Comparison of ENCODE assay signal across 8 mouse cellular contexts in the genomic region with DNA sequence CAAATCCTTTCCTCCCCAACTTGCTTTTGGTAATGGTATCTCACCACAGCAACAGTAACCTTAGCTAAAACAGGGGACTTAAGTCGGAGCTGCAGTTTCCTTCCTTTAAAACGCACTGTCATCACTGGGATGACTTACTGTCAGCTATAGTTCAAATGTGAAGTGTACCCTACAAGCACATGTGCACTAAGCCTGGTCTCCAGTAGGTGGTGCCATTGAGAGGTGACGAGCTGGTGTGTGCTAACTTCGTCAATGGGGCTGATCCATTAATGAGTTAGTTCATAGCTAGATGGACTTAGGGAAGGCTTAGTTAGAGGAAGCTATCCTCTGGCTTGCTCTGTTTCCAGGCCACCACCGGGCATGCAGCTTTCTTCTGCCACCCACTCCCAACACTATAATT. TPM values are rescaled to one million over a fixed set of nuclear protein-coding genes. Genes with fewer than 3 reads are reported as not detected.
DNase-seq lines count a peak whose midpoint lies in the region; ATAC-seq and TF ChIP-seq lines count a peak whose summit lies in the region.

No protein-coding gene starts in this region.

- no peak for TF ChIP-seq EP300 in MEL (IDR thresholded peaks at IDR 0.05; ENCODE audit: low read depth in 1 of 2, low read length in 2 of 2)

- H3K4me1 ChIP-seq in MEL (ENCODE audit: control insufficient read depth in 1 of 2, insufficient read depth in 2 of 2, low read length in 2 of 2) = peaks cover 3% of the 10 kb centered on the region in 2 experiments; a peak in 2 of 4 replicates
- H3K4me1 ChIP-seq in liver, embryonic 16.5 days (ENCODE audit: control insufficient read depth, low read depth, low read length) = peaks cover 2% of the 10 kb centered on the region; the same call in 1 of the 2 replicates

- H3K4me2 ChIP-seq in liver, embryonic 16.5 days (ENCODE audit: low read depth, low read length) = no peak overlapping the region

- no peak for TF ChIP-seq POLR2A in MEL (IDR thresholded peaks at IDR 0.05; ENCODE audit: control insufficient read depth in 1 of 2, insufficient read depth in 1 of 2, low read depth in 1 of 2, low read length in 2 of 2, poor library complexity in 1 of 2)

- no peaks in the 10 kb centered on the region for H3K36me3 ChIP-seq in C2C12 (ENCODE audit: control insufficient read depth, insufficient read depth)
- H3K36me3 ChIP-seq in MEL (ENCODE audit: control insufficient read depth in 1 of 2, insufficient read depth in 2 of 2, low read length in 2 of 2) = no peaks in the 10 kb centered on the region
- no peaks in the 10 kb centered on the region for H3K36me3 ChIP-seq in liver, embryonic 16.5 days (ENCODE audit: control insufficient read depth, insufficient read depth)

- DNase-seq in MEL (ENCODE audit: low read depth, low spot score) = peak; percentile 84
- peak; percentile 84 for DNase-seq in cerebellum, adult 8-10 months
- peak; percentile 75 for DNase-seq in kidney, postnatal 14 days
- peak; percentile 91 for DNase-seq in retina, embryonic 14.5 days (ENCODE audit: low spot score)

- peak; percentile 33; the same call in 1 of the 2 replicates for ATAC-seq in frontal cortex, adult (ENCODE audit: low TSS enrichment)
- ATAC-seq in liver, embryonic 16.5 days (ENCODE audit: low read depth) = 0 out of 2 replicates have a peak, but pooled peaks have one; percentile 35
- ATAC-seq in erythroblast, adult 5-6 weeks (replicated peaks; ENCODE audit: low FRiP score, poor library complexity, severe bottlenecking) = no peak

- WGBS in liver, embryonic 16.5 days (ENCODE audit: insufficient replicate concordance) = 4% methylated on average over 5 of the region's 5 CpGs

- no peaks in the 10 kb centered on the region for H3K9me3 ChIP-seq in MEL (replicated peaks; ENCODE audit: insufficient read depth, low read length)
- H3K9me3 ChIP-seq in liver, embryonic 16.5 days (replicated peaks; ENCODE audit: control insufficient read depth, low read length) = no peaks in the 10 kb centered on the region

- no peak overlapping the region for H3ac ChIP-seq in C2C12 (ENCODE audit: control insufficient read depth, insufficient read length, low read depth)

- peak; percentile 65 for TF ChIP-seq RAD21 in MEL (IDR thresholded peaks at IDR 0.05; ENCODE audit: low read depth, low read length)

- H3K79me3 ChIP-seq in C2C12 (ENCODE audit: low read depth) = no peaks in the 10 kb centered on the region

- no peak overlapping the region for H3K27ac ChIP-seq in MEL (ENCODE audit: control insufficient read depth, low read depth, low read length)
- H3K27ac ChIP-seq in liver, embryonic 16.5 days (ENCODE audit: low read length) = no peak overlapping the region

- H3K27me3 ChIP-seq in C2C12 (ENCODE audit: control insufficient read depth, insufficient read depth, insufficient read length) (no peaks in the 10 kb centered on the region), MEL (ENCODE audit: control insufficient read depth in 1 of 2, insufficient read depth in 2 of 2, low read length in 2 of 2) (no peaks in the 10 kb centered on the region)
- H3K27me3 ChIP-seq in liver, embryonic 16.5 days (ENCODE audit: control insufficient read depth, insufficient read depth, low read depth, low read length) = peaks cover 28% of the 10 kb centered on the region

- TF ChIP-seq CTCF in C2C12 (IDR thresholded peaks at IDR 0.05; ENCODE audit: control insufficient read depth, insufficient read depth, insufficient read length) (peak; percentile 81), MEL (IDR thresholded peaks at IDR 0.05 in 2 of 3, conservative IDR thresholded peaks at IDR 0.05 in 1 of 3; ENCODE audit: control insufficient read depth in 1 of 3, insufficient read depth in 1 of 3, low read depth in 2 of 3, low read length in 3 of 3, poor library complexity in 1 of 3, severe bottlenecking in 1 of 3) (peak; percentile 83 to 95 (median 83))

- H3K4me3 ChIP-seq in C2C12 (ENCODE audit: insufficient read depth, poor library complexity, severe bottlenecking) = no peak overlapping the region
- H3K4me3 ChIP-seq in MEL (ENCODE audit: control insufficient read depth in 1 of 2, insufficient read depth in 1 of 2, low read depth in 2 of 2, low read length in 2 of 2) = no peak overlapping the region
- H3K4me3 ChIP-seq in liver, embryonic 16.5 days (ENCODE audit: low read depth, low read length) = no peak overlapping the region

- no peaks in the 10 kb centered on the region for H3K79me2 ChIP-seq in C2C12 (ENCODE audit: control insufficient read depth, insufficient read depth)
- H3K79me2 ChIP-seq in MEL (ENCODE audit: control insufficient read depth, insufficient read depth, low read length, poor library complexity) = no peaks in the 10 kb centered on the region

- H3K9ac ChIP-seq in MEL (ENCODE audit: control insufficient read depth, low read depth, low read length, poor library complexity, severe bottlenecking) = no peak overlapping the region
- no peak overlapping the region for H3K9ac ChIP-seq in liver, embryonic 16.5 days (ENCODE audit: low read depth, low read length)

TF ChIP-seq in C2C12, 6 proteins besides CTCF, POLR2A, EP300 and RAD21:
- TF ChIP-seq MYOD1 (IDR thresholded peaks at IDR 0.05; ENCODE audit: control insufficient read depth, insufficient read length, low read depth) = no peak
- no peak for TF ChIP-seq USF1 (IDR thresholded peaks at IDR 0.05; ENCODE audit: low read depth)
- no peak for TF ChIP-seq MAX (IDR thresholded peaks at IDR 0.05)
- no peak for TF ChIP-seq CEBPB (IDR thresholded peaks at IDR 0.05; ENCODE audit: low read depth)
- TF ChIP-seq MYOG (IDR thresholded peaks at IDR 0.05; ENCODE audit: control insufficient read depth, extremely low read depth, insufficient read length) = no peak
- no peak for TF ChIP-seq FOSL1 (IDR thresholded peaks at IDR 0.05; ENCODE audit: insufficient read depth, low read length, poor library complexity, severe bottlenecking)

TF ChIP-seq in MEL, 35 proteins besides CTCF, POLR2A, EP300 and RAD21:
- TF ChIP-seq MYC (IDR thresholded peaks at IDR 0.05; ENCODE audit: low read depth, low read length) (peak; percentile 90), RCOR1 (IDR thresholded peaks at IDR 0.05; ENCODE audit: low read depth, low read length) (no peak), SMC3 (IDR thresholded peaks at IDR 0.05; ENCODE audit: low read depth, low read length) (peak; percentile 64), MAX (IDR thresholded peaks at IDR 0.05; ENCODE audit: low read length) (peak; percentile 67), MAFK (IDR thresholded peaks at IDR 0.05; ENCODE audit: borderline replicate concordance, low read depth, low read length) (no peak), SIN3A (IDR thresholded peaks at IDR 0.05; ENCODE audit: low read length) (no peak), ZC3H11A (IDR thresholded peaks at IDR 0.05; ENCODE audit: low read depth, low read length) (peak; percentile 18; the same call in 1 of the 2 replicates), MEF2A (IDR thresholded peaks at IDR 0.05; ENCODE audit: extremely low read depth, insufficient replicate concordance, low read depth, low read length, poor library complexity, severe bottlenecking) (no peak), TCF12 (IDR thresholded peaks at IDR 0.05; ENCODE audit: low read depth, low read length) (no peak)
TF ChIP-seq in MEL: peak in this region for 4.

RNA-seq across cellular contexts. Expression of a gene that starts 10.8 kb away (rescaled TPM):
- polyA plus RNA-seq in C2C12 (2012; fragmentation: generic; extraction: Trizol) (156 TPM), MEL (2012; ENCODE audit: insufficient read depth in 1 of 2, insufficient read length in 2 of 2, low read depth in 1 of 2, low replicate concordance in 2 of 2, missing spikeins in 1 of 2) (10 to 100 TPM in 1 of 2 experiments, not detected in 1; 45.3 TPM)
- 24.3 and 25.8 TPM in 2 replicates for total RNA-seq in MEL (2012; rRNA removed)
- polyA plus RNA-seq in liver, embryonic 16.5 days (2015; fragmentation: Nextera tagmentation; extraction: Ambion mirVana) = 16.2 and 16.5 TPM in 2 replicates
- 5.6 and 6.5 TPM in 2 replicates for total RNA-seq in erythroblast, adult 5-6 weeks (2015; ENCODE audit: low replicate concordance)
- total RNA-seq in erythroblast, adult 5-6 weeks (2017; ENCODE audit: low replicate concordance) = 2.0 and 2.2 TPM in 2 replicates

RNA-seq across cellular contexts. Expression of a gene that starts 15.3 kb away (rescaled TPM):
- polyA plus RNA-seq in C2C12 (2012; fragmentation: generic; extraction: Trizol) (0.21 TPM), MEL (2012; ENCODE audit: insufficient read depth in 1 of 2, insufficient read length in 2 of 2, low read depth in 1 of 2, low replicate concordance in 2 of 2, missing spikeins in 1 of 2) (under 1 TPM in 1 of 2 experiments, not detected in 1; 0.58 TPM)
- 0.39 and 0.42 TPM in 2 replicates for total RNA-seq in MEL (2012; rRNA removed)
- polyA plus RNA-seq in liver, embryonic 16.5 days (2015; fragmentation: Nextera tagmentation; extraction: Ambion mirVana) = 0.09 and 0.12 TPM in 2 replicates
- 1.5 TPM in 1 of 2 replicates, not detected in the other for total RNA-seq in erythroblast, adult 5-6 weeks (2015; ENCODE audit: low replicate concordance)
- total RNA-seq in erythroblast, adult 5-6 weeks (2017; ENCODE audit: low replicate concordance) = not detected in 2 replicates
